Mouse (Mus musculus) neural tube, embryonic 15.5 days (tissue): ENCODE results near the gene Large2. TPM values are rescaled to one million over a fixed set of nuclear protein-coding genes. Genes with fewer than 3 reads are reported as not detected.
A peak's percentile ranks its signal among the peaks of the same experiment; 100 is the strongest.

Experiments used
- ATAC-seq: fragments of 200-750 bp; cut with Nextera tagmentation; 2 replicates; pipeline ENCODE4 v1.8.0; 2017; ENCODE audit warnings: mild to moderate bottlenecking, moderate TSS enrichment, moderate library complexity; ENCODE audit not compliant: low FRiP score
- H3K27ac ChIP-seq: fragments of 300-500 bp; sonication (generic); replicated peaks from 2 replicates; pipeline ENCODE4 v1.5.1; 2015; ENCODE audit warnings: mild to moderate bottlenecking, inconsistent platforms
- H3K27me3 ChIP-seq: fragments of 300-500 bp; sonication (generic); replicated peaks from 2 replicates; pipeline ENCODE4 v1.6.1; 2015; ENCODE audit warnings: inconsistent platforms
- H3K36me3 ChIP-seq: fragments of 300-500 bp; sonication (generic); 2 replicates; pipeline ENCODE4 v1.6.1; 2015; ENCODE audit warnings: inconsistent platforms
- H3K4me1 ChIP-seq: fragments of 300-500 bp; sonication (generic); 2 replicates; pipeline ENCODE4 v1.6.1; 2015; ENCODE audit warnings: inconsistent platforms
- H3K4me2 ChIP-seq: fragments of 300-500 bp; sonication (generic); 2 replicates; pipeline ENCODE4 v1.6.1; 2015; ENCODE audit warnings: inconsistent platforms, mild to moderate bottlenecking, moderate library complexity
- H3K4me3 ChIP-seq: fragments of 300-500 bp; sonication (generic); replicated peaks from 2 replicates; pipeline ENCODE4 v1.5.1; 2015; ENCODE audit warnings: mild to moderate bottlenecking, inconsistent platforms
- H3K9ac ChIP-seq: fragments of 300-500 bp; sonication (generic); replicated peaks from 2 replicates; pipeline ENCODE4 v1.6.1; 2015; ENCODE audit warnings: mild to moderate bottlenecking, inconsistent platforms
- H3K9me3 ChIP-seq: fragments of 300-500 bp; sonication (generic); replicated peaks from 2 replicates; pipeline ENCODE4 v1.6.1; 2016; ENCODE audit warnings: inconsistent platforms
- WGBS: fragments of 180-500 bp; shearing (Covaris S2); methylation state at CpG from one replicate; pipeline ENCODE4 v1.1.7; 2015; ENCODE audit warnings: mixed read lengths; 5-methylcytosine and 5-hydroxymethylcytosine counted together
- polyA plus RNA-seq: library from polyadenylated mRNA; unstranded; fragments of >200 nt; fragmentation: Nextera tagmentation; extraction: Ambion mirVana; gene quantifications from 2 replicates; pipeline ENCODE4 v1.2.1, GENCODE M21; 2015

Large2 gene
- polyA plus RNA-seq, 1 experiment from 2014 or later: 0.95 TPM

GRCm38 (mm10) chr2:92380495-92381050 is 5.9 kb upstream of the Large2 start:
- no peak overlapping the region for H3K27ac ChIP-seq
- ATAC-seq: no peak
- H3K9me3 ChIP-seq: no peaks in the 10 kb centered on the region
- H3K4me1 ChIP-seq: peaks cover 16% of the 10 kb centered on the region
- H3K36me3 ChIP-seq: peaks cover 78% of the 10 kb centered on the region
- no peaks in the 10 kb centered on the region for H3K27me3 ChIP-seq
- no peak overlapping the region for H3K9ac ChIP-seq
- H3K4me3 ChIP-seq: no peak overlapping the region
- no peak overlapping the region for H3K4me2 ChIP-seq
- 75% methylated on average over 6 of the region's 6 CpGs for WGBS

GRCm38 (mm10) chr2:92379783-92380494 is 5.3 kb upstream of the Large2 start:
- Histone ChIP-seq H3K9ac (no peak overlapping the region), H3K27ac (no peak overlapping the region), H3K4me3 (no peak overlapping the region), H3K9me3 (no peaks in the 10 kb centered on the region), H3K4me1 (peaks cover 17% of the 10 kb centered on the region), H3K27me3 (no peaks in the 10 kb centered on the region), H3K4me2 (no peak overlapping the region), H3K36me3 (peaks cover 72% of the 10 kb centered on the region)
- WGBS: 80% methylated on average over 17 of the region's 17 CpGs
- ATAC-seq: no peak

- Histone ChIP-seq H3K9me3 (no peaks in the 10 kb centered on the region), H3K4me2 (no peak overlapping the region), H3K4me3 (no peak overlapping the region), H3K27ac (no peak overlapping the region), H3K36me3 (peaks cover 46% of the 10 kb centered on the region), H3K4me1 (peaks cover 42% of the 10 kb centered on the region), H3K9ac (no peak overlapping the region), H3K27me3 (no peaks in the 10 kb centered on the region)
- no peak for ATAC-seq
- 95% methylated on average over 7 of the region's 7 CpGs for WGBS
These were observed 2.7 kb upstream of the Large2 start for GRCm38 (mm10) chr2:92377320-92377719.

- no peak overlapping the region for H3K27ac ChIP-seq
- H3K36me3 ChIP-seq: peaks cover 35% of the 10 kb centered on the region
- ATAC-seq: no peak
- H3K4me3 ChIP-seq: peak overlapping the region; percentile 81
- H3K4me2 ChIP-seq: peak overlapping the region; percentile 92
- H3K9me3 ChIP-seq: no peaks in the 10 kb centered on the region
- peaks cover 52% of the 10 kb centered on the region for H3K4me1 ChIP-seq
- WGBS: 87% methylated on average over 6 of the region's 6 CpGs
- H3K9ac ChIP-seq: peak overlapping the region; percentile 85; the same call in 1 of the 2 replicates
- H3K27me3 ChIP-seq: peaks cover 7% of the 10 kb centered on the region
These were observed 1.6 kb upstream of the Large2 start for GRCm38 (mm10) chr2:92376300-92376699.

GRCm38 (mm10) chr2:92375788-92376187 is 1.1 kb upstream of the Large2 start:
- WGBS: 12% methylated on average over 10 of the region's 10 CpGs
- peak overlapping the region; percentile 86 for H3K27ac ChIP-seq
- H3K27me3 ChIP-seq: peaks cover 12% of the 10 kb centered on the region
- H3K36me3 ChIP-seq: peaks cover 30% of the 10 kb centered on the region
- peak overlapping the region; percentile 92 for H3K4me2 ChIP-seq
- H3K9me3 ChIP-seq: no peaks in the 10 kb centered on the region
- no peak for ATAC-seq
- H3K9ac ChIP-seq: peak overlapping the region; percentile 85
- H3K4me1 ChIP-seq: peaks cover 57% of the 10 kb centered on the region
- H3K4me3 ChIP-seq: peak overlapping the region; percentile 81

GRCm38 (mm10) chr2:92375099-92375623 is 492 bp upstream of the Large2 start:
- H3K9me3 ChIP-seq: no peaks in the 10 kb centered on the region
- peak overlapping the region; percentile 86 for H3K27ac ChIP-seq
- WGBS: under 1% methylated on average over 29 of the region's 29 CpGs
- H3K4me3 ChIP-seq: peak overlapping the region; percentile 81
- peak overlapping the region; percentile 92 for H3K4me2 ChIP-seq
- H3K36me3 ChIP-seq: peaks cover 24% of the 10 kb centered on the region
- H3K4me1 ChIP-seq: peaks cover 61% of the 10 kb centered on the region
- peak overlapping the region; percentile 85 for H3K9ac ChIP-seq
- ATAC-seq: peak; percentile 93
- peaks cover 19% of the 10 kb centered on the region for H3K27me3 ChIP-seq

- H3K27me3 ChIP-seq: peaks cover 35% of the 10 kb centered on the region
- H3K4me1 ChIP-seq: peaks cover 62% of the 10 kb centered on the region
- no peak overlapping the region for H3K4me3 ChIP-seq
- no peak overlapping the region for H3K27ac ChIP-seq
- ATAC-seq: no peak
- no peaks in the 10 kb centered on the region for H3K9me3 ChIP-seq
- H3K4me2 ChIP-seq: 0 out of 2 replicates have a peak overlapping the region, but pooled peaks have one; percentile 92
- WGBS: 64% methylated on average over 11 of the region's 11 CpGs
- H3K9ac ChIP-seq: no peak overlapping the region
- H3K36me3 ChIP-seq: peaks cover 7% of the 10 kb centered on the region
These were observed 1.2 kb downstream of the Large2 start for GRCm38 (mm10) chr2:92373437-92373813.

GRCm38 (mm10) chr2:92372767-92373436 is 1.8 kb downstream of the Large2 start:
- 38% methylated on average over 9 of the region's 9 CpGs for WGBS
- Histone ChIP-seq H3K9me3 (no peaks in the 10 kb centered on the region), H3K9ac (no peak overlapping the region), H3K27me3 (peaks cover 35% of the 10 kb centered on the region), H3K4me2 (no peak overlapping the region), H3K27ac (0 out of 2 replicates have a peak overlapping the region, but pooled peaks have one; percentile 9), H3K4me1 (peaks cover 62% of the 10 kb centered on the region), H3K4me3 (no peak overlapping the region), H3K36me3 (peaks cover 1% of the 10 kb centered on the region)
- ATAC-seq: no peak

GRCm38 (mm10) chr2:92371971-92372690 is 2.5 kb downstream of the Large2 start:
- ATAC-seq: no peak
- Histone ChIP-seq H3K4me1 (peaks cover 62% of the 10 kb centered on the region), H3K9me3 (no peaks in the 10 kb centered on the region), H3K4me2 (no peak overlapping the region), H3K27ac (0 out of 2 replicates have a peak overlapping the region, but pooled peaks have one; percentile 9), H3K9ac (no peak overlapping the region), H3K27me3 (peaks cover 35% of the 10 kb centered on the region), H3K36me3 (no peaks in the 10 kb centered on the region), H3K4me3 (no peak overlapping the region)
- 10% methylated on average over 10 of the region's 10 CpGs for WGBS

GRCm38 (mm10) chr2:92370821-92371805 is 3.6 kb downstream of the Large2 start:
- Histone ChIP-seq H3K9ac (peak overlapping the region; percentile 22; the same call in 1 of the 2 replicates), H3K9me3 (no peaks in the 10 kb centered on the region), H3K27ac (no peak overlapping the region), H3K27me3 (peaks cover 35% of the 10 kb centered on the region), H3K4me1 (peaks cover 55% of the 10 kb centered on the region), H3K36me3 (no peaks in the 10 kb centered on the region), H3K4me3 (peak overlapping the region; percentile 32), H3K4me2 (peak overlapping the region; percentile 58)
- ATAC-seq: no peak
- 5% methylated on average over 45 of the region's 45 CpGs for WGBS
